Mouse (Mus musculus): ENCODE data around the gene Sun1. TPM values are rescaled to one million over a fixed set of nuclear protein-coding genes. Genes with fewer than 3 reads are reported as not detected.
A peak's percentile ranks its signal among the peaks of the same experiment; 100 is the strongest.

Sun1 gene
- 10 to 100 TPM; 59.1 to 83.8 TPM for total RNA-seq (2021)
- long read RNA-seq, experiment 1, full-length matches to known transcripts, result 36 of 78 reads
- long read RNA-seq, experiment 1, partial matches to known transcripts, result 8 of 78 reads
- long read RNA-seq, experiment 1, other reads (novel, unspliced or antisense), result 34 of 78 reads
- long read RNA-seq, experiment 2, full-length matches to known transcripts, result 100 of 256 reads
- long read RNA-seq, experiment 2, partial matches to known transcripts, result 70 of 256 reads
- long read RNA-seq, experiment 2, other reads (novel, unspliced or antisense), result 86 of 256 reads

DNA sequence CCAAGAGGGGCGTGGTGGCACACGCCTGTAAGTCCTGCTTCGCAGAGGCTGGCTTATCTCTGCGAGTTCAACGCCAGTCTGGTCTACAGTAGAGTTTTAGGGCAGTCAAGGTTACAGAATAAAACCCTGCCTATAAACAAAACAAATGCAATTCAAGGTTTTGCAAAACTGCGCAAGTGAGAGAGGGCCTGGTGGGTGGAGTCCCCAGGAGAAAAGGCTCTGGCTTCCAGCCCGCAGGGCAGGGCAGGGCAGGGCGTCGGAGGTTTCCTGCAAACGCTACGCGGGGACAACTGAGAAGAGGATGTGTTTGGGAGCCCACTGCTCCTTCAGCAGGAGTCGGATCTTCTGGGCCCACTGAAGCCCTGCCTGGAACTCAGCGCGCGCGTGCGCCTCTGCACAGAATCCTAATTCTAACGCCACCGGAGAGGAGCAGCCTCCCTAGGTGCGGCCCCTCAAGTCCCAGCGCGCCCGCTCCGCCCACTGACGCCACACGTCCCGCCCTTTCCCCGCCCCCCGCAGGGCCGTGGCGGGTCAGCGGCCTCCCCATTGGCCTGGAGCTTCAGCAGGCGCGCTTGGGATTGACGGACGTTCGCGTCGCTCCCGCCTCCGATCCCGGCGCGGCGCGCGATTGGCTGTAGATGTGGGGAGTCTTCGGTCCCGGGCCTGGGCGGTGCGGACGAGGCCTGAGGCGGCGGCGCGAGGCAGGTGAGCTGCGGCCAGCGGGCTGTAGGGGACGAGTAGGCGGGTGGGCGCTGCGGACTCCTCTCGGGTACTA lies at the start of gene Sun1:
Gene Sun1, plus strand, starts transcription at position 643 of the 775 bp plus-strand sequence.
- DNase-seq (ENCODE audit: low spot score in 2 of 2), result peak; percentile 99

DNA sequence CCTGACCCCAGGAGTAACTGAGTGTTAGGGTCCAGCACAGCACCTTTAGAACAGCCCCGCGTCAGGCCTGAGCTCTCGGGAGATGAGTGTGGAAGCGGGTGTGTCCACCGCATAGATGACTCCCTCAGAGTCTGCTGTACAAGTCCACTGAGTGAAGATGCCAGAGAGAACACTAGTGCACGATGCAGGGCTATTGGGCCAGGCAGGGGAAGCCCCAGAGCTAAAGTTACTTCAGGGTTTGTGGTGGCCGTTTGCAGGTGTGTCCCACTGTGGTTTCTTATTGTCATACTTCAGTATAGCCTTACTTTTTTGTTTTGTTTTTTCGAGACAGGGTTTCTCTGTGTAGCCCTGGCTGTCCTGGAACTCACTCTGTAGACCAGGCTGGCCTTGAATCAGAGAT lies 39.5 kb upstream of the Sun1 start:
- DNase-seq (ENCODE audit: low spot score in 2 of 2), result no peak

DNA sequence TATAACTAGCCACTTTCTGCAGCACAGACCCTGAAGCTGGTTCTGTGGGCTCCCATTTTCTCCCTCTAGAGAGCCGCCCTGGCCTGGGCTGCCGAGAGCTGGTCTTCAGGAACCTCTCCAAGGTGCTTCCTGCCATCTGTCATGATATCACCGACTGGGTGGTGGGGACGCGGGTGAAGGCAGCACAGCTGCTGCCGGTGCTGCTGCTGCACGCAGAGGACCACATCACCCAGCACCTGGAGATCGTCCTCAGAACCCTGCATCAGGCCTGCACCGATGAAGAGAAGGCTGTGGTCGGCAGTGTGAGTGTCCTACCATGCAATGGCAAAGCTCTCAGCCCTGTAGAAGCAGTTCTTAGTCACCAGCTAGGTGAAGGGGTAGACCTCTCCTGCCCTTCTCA lies 38.8 kb upstream of the Sun1 start:
- DNase-seq (ENCODE audit: low spot score in 2 of 2), result no peak

GRCm38 (mm10) chr5:139166781-139167361 lies 33.6 kb upstream of the Sun1 start:
- no peak for DNase-seq (ENCODE audit: low spot score in 2 of 2)

GRCm38 (mm10) chr5:139167548-139167947 lies 32.9 kb upstream of the Sun1 start:
- DNase-seq (ENCODE audit: low spot score in 2 of 2), result no peak

GRCm38 (mm10) chr5:139171929-139172328 lies 28.5 kb upstream of the Sun1 start:
- DNase-seq (ENCODE audit: low spot score in 2 of 2), result no peak

GRCm38 (mm10) chr5:139174141-139174540 lies 26.3 kb upstream of the Sun1 start:
- no peak for DNase-seq (ENCODE audit: low spot score in 2 of 2)

DNA sequence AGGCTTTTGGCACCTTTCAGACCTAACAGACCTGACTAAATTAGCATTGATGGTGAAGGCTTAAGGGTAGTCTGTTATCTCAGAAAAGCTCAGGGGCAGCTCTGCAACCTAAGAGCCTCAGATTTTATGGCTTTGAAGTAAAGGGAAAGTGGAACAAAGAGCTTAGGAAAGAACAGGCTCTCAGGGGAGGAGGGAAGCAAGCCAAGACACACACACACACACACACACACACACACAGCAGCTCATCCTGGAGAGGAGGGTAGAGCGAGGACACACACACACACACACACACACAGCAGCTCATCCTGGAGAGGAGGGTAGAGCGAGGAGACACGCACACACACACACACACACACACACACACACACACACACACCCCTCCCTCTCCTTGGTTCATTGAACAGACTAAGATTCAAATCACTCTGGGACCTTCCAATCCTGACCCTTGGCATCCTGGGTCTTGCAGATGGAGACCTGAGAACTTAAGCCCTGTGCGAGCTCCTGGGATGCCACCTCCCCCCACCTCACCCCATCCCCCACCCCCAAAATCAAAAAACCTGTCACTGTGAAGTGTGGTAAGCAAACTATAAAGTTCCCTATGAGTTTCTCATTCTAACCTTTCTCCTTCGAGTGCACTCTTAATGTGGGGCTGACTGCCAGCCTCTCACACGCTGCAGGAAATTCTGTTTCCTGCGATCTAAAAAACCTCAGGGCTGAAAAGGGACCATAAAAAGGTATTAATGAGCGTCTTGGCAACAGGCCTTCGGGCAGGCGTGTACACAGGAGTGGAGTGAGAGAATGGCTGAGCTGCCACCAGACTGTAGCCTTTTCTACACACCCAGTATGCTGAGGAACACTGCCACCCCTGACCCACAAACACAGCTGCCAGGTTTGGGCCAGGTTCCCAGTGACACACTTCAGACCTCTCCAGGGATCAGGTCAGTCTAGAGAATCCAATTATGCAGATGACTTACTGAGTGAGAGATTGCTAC lies 25.6 kb upstream of the Sun1 start:
- peak in 1 of 2 experiments; percentile 31 for DNase-seq (ENCODE audit: low spot score in 2 of 2)

- DNase-seq (ENCODE audit: low spot score in 2 of 2), result peak; percentile 77 to 86
These were observed 21.4 kb upstream of the Sun1 start for GRCm38 (mm10) chr5:139178895-139179631.

DNA sequence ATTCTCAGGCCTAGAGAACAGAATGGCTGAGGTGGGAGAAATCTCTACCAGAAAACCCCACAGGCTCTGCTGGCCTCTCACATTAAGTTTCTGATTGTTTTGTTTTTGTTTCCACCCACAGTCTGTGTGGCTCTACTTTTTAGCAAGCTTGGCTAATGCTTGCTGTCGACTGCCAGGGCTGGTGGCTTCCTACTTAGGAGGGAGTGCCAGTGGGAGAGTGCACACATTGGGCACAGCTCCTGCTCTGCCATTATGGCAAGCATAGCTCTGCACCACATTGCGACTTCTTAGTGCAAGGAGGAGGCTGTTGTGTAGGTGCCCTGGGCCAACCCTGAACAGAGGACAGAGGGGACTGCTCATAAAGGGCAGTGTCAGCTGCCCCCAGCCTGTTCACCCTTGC lies 17.3 kb upstream of the Sun1 start:
- DNase-seq (ENCODE audit: low spot score in 2 of 2), result no peak

DNA sequence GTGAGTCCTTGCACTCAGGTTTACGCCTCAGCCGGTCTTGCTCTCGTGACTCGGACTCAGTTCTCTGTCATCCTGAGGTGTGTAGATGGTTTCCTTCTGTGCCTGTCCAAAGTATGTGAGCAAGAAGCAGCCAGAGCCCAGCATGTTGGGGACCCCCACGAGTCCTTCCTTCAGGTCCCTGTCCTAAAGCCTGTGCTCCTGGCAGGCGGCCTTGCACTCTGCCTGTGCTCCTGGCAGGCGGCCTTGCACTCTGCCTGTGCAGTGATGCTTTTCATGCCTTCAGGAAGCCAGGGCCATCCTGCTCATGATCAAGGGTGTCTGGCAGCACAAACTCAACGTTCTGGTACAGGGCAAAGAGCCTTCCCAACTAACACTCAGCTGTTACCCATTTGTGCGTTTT lies 16.8 kb upstream of the Sun1 start:
- peak in 1 of 2 experiments; percentile 22 for DNase-seq (ENCODE audit: low spot score in 2 of 2)

DNA sequence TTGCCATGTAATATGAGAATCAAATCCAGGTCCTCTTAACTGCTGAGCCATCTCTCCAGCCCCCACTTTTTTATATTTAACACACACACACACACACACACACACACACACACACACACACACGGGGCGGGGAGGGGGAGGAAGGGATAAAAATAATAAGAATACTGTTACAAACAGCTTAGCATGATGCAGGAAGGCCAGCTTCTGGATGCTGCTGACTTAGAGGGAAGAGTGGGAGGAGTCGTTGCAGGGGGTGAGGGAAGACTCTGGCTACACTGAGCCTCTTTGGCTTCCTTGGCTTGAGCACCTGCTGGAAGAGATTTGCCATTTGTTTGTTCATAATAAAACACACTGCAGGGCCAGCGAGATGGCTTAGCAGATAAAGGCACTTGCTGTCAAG lies 15.5 kb upstream of the Sun1 start:
- DNase-seq (ENCODE audit: low spot score in 2 of 2), result no peak

- no peak for DNase-seq (ENCODE audit: low spot score in 2 of 2)
These were observed 10.7 kb upstream of the Sun1 start for GRCm38 (mm10) chr5:139189726-139190125.

- no peak for DNase-seq (ENCODE audit: low spot score in 2 of 2)
These were observed 9.5 kb upstream of the Sun1 start for GRCm38 (mm10) chr5:139190958-139191357.

- DNase-seq (ENCODE audit: low spot score in 2 of 2), result no peak
These were observed 1.7 kb upstream of the Sun1 start for GRCm38 (mm10) chr5:139198779-139199178.

- DNase-seq (ENCODE audit: low spot score in 2 of 2), result no peak
These were observed 822 bp upstream of the Sun1 start for GRCm38 (mm10) chr5:139199636-139199994.

DNA sequence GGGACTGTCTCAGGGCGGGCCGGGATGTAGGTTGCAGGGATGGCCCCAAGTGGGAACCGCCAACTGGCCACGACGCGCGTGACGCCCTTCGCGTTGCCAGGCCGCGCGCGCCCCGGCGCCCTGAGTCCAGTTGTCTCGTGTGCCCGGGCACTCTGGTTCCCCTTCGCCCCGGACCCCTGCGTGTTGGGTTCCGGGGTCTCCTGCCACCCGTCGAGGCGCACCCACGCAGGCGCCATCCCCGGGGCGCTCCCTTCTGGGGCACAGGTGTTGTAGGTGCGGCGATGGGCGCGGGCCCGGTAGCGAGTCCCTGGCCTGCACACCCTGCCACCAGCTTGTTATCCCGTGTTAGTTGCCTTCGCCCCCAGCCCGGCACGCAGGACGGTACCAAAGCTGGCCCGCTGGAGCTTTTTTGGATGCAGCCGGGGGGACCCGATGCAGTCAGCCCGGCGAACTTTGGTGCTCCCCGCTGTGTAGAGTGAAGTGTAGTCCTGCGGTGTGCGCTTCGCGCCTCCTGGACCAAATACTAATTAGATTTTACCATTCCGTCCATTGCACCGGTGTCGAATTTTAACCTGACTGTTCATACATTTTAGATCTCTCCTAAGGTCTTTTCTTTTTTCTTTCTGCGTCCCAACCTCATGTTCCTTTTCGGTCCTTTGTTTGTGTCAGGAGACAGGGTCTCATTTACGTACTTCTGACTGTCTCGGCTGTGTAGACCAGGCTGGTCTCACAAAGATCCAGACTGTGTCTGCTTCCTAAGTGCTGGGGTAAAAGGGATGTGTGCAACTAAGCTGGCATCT lies 533 bp downstream of the Sun1 start:
- peak in 1 of 2 experiments; percentile 37 for DNase-seq (ENCODE audit: low spot score in 2 of 2)

GRCm38 (mm10) chr5:139202127-139202526 lies 1.7 kb downstream of the Sun1 start:
- no peak for DNase-seq (ENCODE audit: low spot score in 2 of 2)

- no peak for DNase-seq (ENCODE audit: low spot score in 2 of 2)
These were observed 2.9 kb downstream of the Sun1 start for GRCm38 (mm10) chr5:139203312-139203711.
